Mouse (Mus musculus) liver, adult 2 months (tissue): ENCODE results near the gene Dyrk3. TPM values are rescaled to one million over a fixed set of nuclear protein-coding genes. Genes with fewer than 3 reads are reported as not detected.

Source experiments
- DNase-seq: peaks from one replicate; pipeline ENCODE4 v3.0.0-alpha.2; 2011; ENCODE audit warnings: low read depth, low spot score; ENCODE audit errors: extremely low read depth
- H3K27ac ChIP-seq: fragments of 200-500 bp; replicated peaks from 2 replicates; pipeline ENCODE4 v1.5.1; 2012; ENCODE audit warnings: low read depth, mild to moderate bottlenecking, control low read depth, inconsistent platforms, low read length; ENCODE audit not compliant: insufficient read depth
- H3K27me3 ChIP-seq: fragments of 200-500 bp; 2 replicates; pipeline ENCODE4 v1.6.1; 2012; ENCODE audit warnings: mild to moderate bottlenecking, moderate library complexity, low read length, inconsistent platforms; ENCODE audit not compliant: control insufficient read depth, insufficient read depth
- H3K36me3 ChIP-seq: fragments of 200-500 bp; 2 replicates; pipeline ENCODE4 v1.6.1; 2012; ENCODE audit warnings: low read length, inconsistent platforms; ENCODE audit not compliant: control insufficient read depth, insufficient read depth
- H3K4me1 ChIP-seq: fragments of 200-500 bp; 2 replicates; pipeline ENCODE4 v1.6.1; 2011; ENCODE audit warnings: low read length; ENCODE audit not compliant: control insufficient read depth, insufficient read depth
- H3K4me3 ChIP-seq: fragments of 200-500 bp; 2 replicates; pipeline ENCODE4 v1.5.1; 2011; ENCODE audit warnings: low read depth, mild to moderate bottlenecking, control low read depth, low read length, moderate library complexity; ENCODE audit not compliant: insufficient read depth
- H3K79me2 ChIP-seq: fragments of 200-500 bp; 2 replicates; pipeline ENCODE4 v1.6.1; 2012; ENCODE audit warnings: inconsistent platforms, mild to moderate bottlenecking, low read length, moderate library complexity; ENCODE audit not compliant: control insufficient read depth, insufficient read depth
- H3K9ac ChIP-seq: fragments of 200-500 bp; 2 replicates; pipeline ENCODE4 v1.6.1; 2012; ENCODE audit warnings: low read depth, mild to moderate bottlenecking, control low read depth, inconsistent platforms, low read length
- CTCF ChIP-seq: fragments of 200-500 bp; IDR thresholded peaks from 2 replicates; pipeline ENCODE4 v1.5.1; 2011; ENCODE audit warnings: low read depth, low read length, control low read depth
- POLR2A ChIP-seq: fragments of 200-500 bp; IDR thresholded peaks from 2 replicates; pipeline ENCODE4 v1.6.1; 2011; ENCODE audit warnings: low read length, control low read depth; ENCODE audit not compliant: insufficient read depth; ENCODE audit errors: extremely low read depth
- WGBS: fragments of 180-500 bp; shearing (Covaris S2); methylation state at CpG from one replicate; pipeline ENCODE4 v1.1.7; 2018; 5-methylcytosine and 5-hydroxymethylcytosine counted together
- polyA plus RNA-seq: library from polyadenylated mRNA; depleted of rRNA; stranded (reverse); fragments of >200 nt; gene quantifications from 2 replicates; pipeline ENCODE4 v1.2.3, GENCODE M21; 2012; rRNA removed
- total RNA-seq: library from RNA; depleted of rRNA; stranded (reverse); fragments of >200 nt; gene quantifications from 2 replicates; pipeline ENCODE4 v1.2.3, GENCODE M21; 2014; rRNA removed

The Dyrk3 gene
- total and polyA plus RNA-seq, 2 experiments, result 0.50 to 1.3 TPM

GRCm38 (mm10) chr1:131083122-131083521 lies 55.0 kb downstream of the Dyrk3 start:
- Histone ChIP-seq H3K9ac (peak overlapping the region; percentile 56), H3K27me3 (no peaks in the 10 kb centered on the region), H3K79me2 (peaks cover 73% of the 10 kb centered on the region), H3K27ac (peak overlapping the region; percentile 84), H3K4me3 (no peak overlapping the region), H3K36me3 (no peaks in the 10 kb centered on the region), H3K4me1 (peaks cover 60% of the 10 kb centered on the region)
- WGBS, result 45% methylated on average over 5 of the region's 5 CpGs
- no peak for DNase-seq
- no peak for TF ChIP-seq POLR2A
- no peak for TF ChIP-seq CTCF

GRCm38 (mm10) chr1:131080686-131081085 lies 57.5 kb downstream of the Dyrk3 start:
- WGBS, result 91% methylated on average over 1 of the region's 1 CpGs
- peaks cover 53% of the 10 kb centered on the region for H3K4me1 ChIP-seq

GRCm38 (mm10) chr1:131079762-131080161 lies 58.4 kb downstream of the Dyrk3 start:
- Histone ChIP-seq H3K4me1 (peaks cover 56% of the 10 kb centered on the region), H3K4me3 (no peak overlapping the region), H3K27ac (no peak overlapping the region), H3K9ac (no peak overlapping the region), H3K27me3 (no peaks in the 10 kb centered on the region), H3K36me3 (no peaks in the 10 kb centered on the region), H3K79me2 (peaks cover 75% of the 10 kb centered on the region)
- 27% methylated on average over 4 of the region's 4 CpGs for WGBS
- TF ChIP-seq POLR2A, result no peak
- 0 out of 2 replicates have a peak, but pooled peaks have one; percentile 9 for TF ChIP-seq CTCF
- peak; percentile 59 for DNase-seq

More at GRCm38 (mm10) chr1:131080686-131081085, 57.5 kb downstream of the Dyrk3 start:
- DNase-seq, result no peak
- peaks cover 74% of the 10 kb centered on the region for H3K79me2 ChIP-seq
- H3K27ac ChIP-seq, result no peak overlapping the region
- H3K36me3 ChIP-seq, result no peaks in the 10 kb centered on the region
- H3K9ac ChIP-seq, result no peak overlapping the region
- no peak for TF ChIP-seq POLR2A
- no peak for TF ChIP-seq CTCF
- H3K4me3 ChIP-seq, result no peak overlapping the region
- no peaks in the 10 kb centered on the region for H3K27me3 ChIP-seq

GRCm38 (mm10) chr1:131078761-131079330 lies 59.3 kb downstream of the Dyrk3 start:
- Histone ChIP-seq H3K36me3 (no peaks in the 10 kb centered on the region), H3K9ac (no peak overlapping the region), H3K79me2 (peaks cover 80% of the 10 kb centered on the region), H3K27ac (no peak overlapping the region), H3K4me1 (peaks cover 53% of the 10 kb centered on the region), H3K4me3 (no peak overlapping the region), H3K27me3 (no peaks in the 10 kb centered on the region)
- 83% methylated on average over 3 of the region's 3 CpGs for WGBS
- TF ChIP-seq CTCF (no peak), POLR2A (no peak)
- DNase-seq, result no peak

Other genes with a start within 250 kb of the Dyrk3 start
- not detected in 2 replicates for gene Il20, start 226.9 kb downstream of the Dyrk3 start, total RNA-seq
- not detected in 2 replicates for gene Il20, start 226.9 kb downstream of the Dyrk3 start, polyA plus RNA-seq
- gene Il19, start 198.2 kb downstream of the Dyrk3 start, total RNA-seq, result not detected in 2 replicates
- gene Il19, start 198.2 kb downstream of the Dyrk3 start, polyA plus RNA-seq, result not detected in 2 replicates
- gene Il10, start 118.5 kb downstream of the Dyrk3 start, total RNA-seq, result 0.28 and 1.7 TPM in 2 replicates
- not detected in 2 replicates for gene Il10, start 118.5 kb downstream of the Dyrk3 start, polyA plus RNA-seq
- 29.5 and 30.0 TPM in 2 replicates for gene Mapkapk2, start 40.5 kb downstream of the Dyrk3 start, total RNA-seq
- gene Mapkapk2, start 40.5 kb downstream of the Dyrk3 start, polyA plus RNA-seq, result 45.1 and 45.4 TPM in 2 replicates
- 20.9 and 25.6 TPM in 2 replicates for gene Eif2d, start 14.8 kb upstream of the Dyrk3 start, total RNA-seq
- 24.0 and 28.9 TPM in 2 replicates for gene Eif2d, start 14.8 kb upstream of the Dyrk3 start, polyA plus RNA-seq
- 3.4 and 5.6 TPM in 2 replicates for gene Rassf5, start 106.9 kb upstream of the Dyrk3 start, total RNA-seq
- 6.1 and 8.4 TPM in 2 replicates for gene Rassf5, start 106.9 kb upstream of the Dyrk3 start, polyA plus RNA-seq
- 15.6 and 16.6 TPM in 2 replicates for gene Ikbke, start 141.3 kb upstream of the Dyrk3 start, total RNA-seq
- gene Ikbke, start 141.3 kb upstream of the Dyrk3 start, polyA plus RNA-seq, result 14.4 and 20.7 TPM in 2 replicates